Mouse (Mus musculus) stomach, postnatal 0 days (tissue): ENCODE results near the gene Syce2.
"Not testable (repeated sequence)": the region's sequence is repeated elsewhere in the genome, so short reads cannot be mapped to it uniquely, and the experiment has no call there.

Experiments used
- CTCF ChIP-seq: IDR thresholded peaks from 2 replicates; pipeline ENCODE4 v1.5.1; 2016; ENCODE audit warnings: antibody characterized with exemption, low read depth, mild to moderate bottlenecking, moderate library complexity
- EP300 ChIP-seq: optimal IDR thresholded peaks from 2 replicates; pipeline ENCODE3; 2016; ENCODE audit warnings: antibody characterized with exemption

DNA sequence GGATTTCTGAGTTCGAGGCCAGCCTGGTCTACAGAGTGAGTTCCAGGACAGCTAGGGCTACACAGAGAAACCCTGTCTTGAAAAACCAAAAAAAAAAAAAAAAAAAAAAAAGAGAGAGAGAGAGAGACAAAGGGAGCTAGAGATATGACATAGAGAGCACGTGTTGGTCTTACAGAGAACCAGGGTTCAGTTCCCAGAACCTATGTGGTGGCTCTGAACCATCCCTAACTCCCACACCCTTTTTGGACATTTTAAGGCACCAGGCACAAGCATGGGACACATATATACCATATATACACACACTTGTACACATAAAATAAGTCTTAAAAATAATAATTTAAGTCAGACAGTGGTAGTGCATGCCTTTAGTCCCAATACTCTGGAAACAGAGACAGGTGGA is 45.4 kb upstream of the Syce2 start:
- not testable (repeated sequence) for TF ChIP-seq CTCF, EP300
